Mouse (Mus musculus) forebrain, embryonic 14.5 days (tissue): ENCODE data around the gene Traf3ip1. TPM values are rescaled to one million over a fixed set of nuclear protein-coding genes. Genes with fewer than 3 reads are reported as not detected.
A peak's percentile ranks its signal among the peaks of the same experiment; 100 is the strongest.

Experiments used
- ATAC-seq: fragments of 200-750 bp; cut with Nextera tagmentation; 2 replicates; pipeline ENCODE4 v1.8.0; 2017; ENCODE audit warnings: mild to moderate bottlenecking, moderate library complexity
- DNase-seq: peaks from one replicate; pipeline ENCODE4 v3.0.0-alpha.2; 2015; ENCODE audit warnings: low spot score
- H3K27ac ChIP-seq: fragments of 300-500 bp; sonication (generic); 2 replicates; pipeline ENCODE4 v1.5.1; 2014; ENCODE audit warnings: low read depth, mild to moderate bottlenecking, control low read depth, low read length, moderate library complexity
- H3K27me3 ChIP-seq: fragments of 300-500 bp; sonication (generic); replicated peaks from 2 replicates; pipeline ENCODE4 v1.6.1; 2014; ENCODE audit warnings: low read length, control low read depth, mixed read lengths; ENCODE audit not compliant: control insufficient read depth, insufficient read depth
- H3K36me3 ChIP-seq: fragments of 300-500 bp; sonication (generic); 2 replicates; pipeline ENCODE4 v1.6.1; 2014; ENCODE audit warnings: low read length, control low read depth; ENCODE audit not compliant: control insufficient read depth, insufficient read depth
- H3K4me1 ChIP-seq: fragments of 300-500 bp; sonication (generic); 2 replicates; pipeline ENCODE4 v1.6.1; 2014; ENCODE audit warnings: antibody characterized with exemption, low read length, control low read depth; ENCODE audit not compliant: control insufficient read depth, insufficient read depth
- H3K4me2 ChIP-seq: fragments of 300-500 bp; sonication (generic); 2 replicates; pipeline ENCODE4 v1.6.1; 2014; ENCODE audit warnings: mild to moderate bottlenecking, control low read depth, low read length
- H3K4me3 ChIP-seq: fragments of 300-500 bp; sonication (generic); 2 replicates; pipeline ENCODE4 v1.5.1; 2014; ENCODE audit warnings: low read depth, low read length, control low read depth
- H3K9ac ChIP-seq: fragments of 300-500 bp; sonication (generic); 2 replicates; pipeline ENCODE4 v1.6.1; 2014; ENCODE audit warnings: mild to moderate bottlenecking, low read length, control low read depth, moderate library complexity
- H3K9me3 ChIP-seq: fragments of 300-500 bp; sonication (generic); replicated peaks from 2 replicates; pipeline ENCODE4 v1.6.1; 2016; ENCODE audit warnings: low read length, control low read depth, mixed read lengths; ENCODE audit not compliant: control insufficient read depth
- WGBS: fragments of 180-500 bp; shearing (Covaris S2); extraction: QIAGEN DNeasy Blood & Tissue Kit; methylation state at CpG from one replicate; pipeline ENCODE4 v1.1.7; 2014; 5-methylcytosine and 5-hydroxymethylcytosine counted together
- polyA plus RNA-seq: library from polyadenylated mRNA; unstranded; fragments of >200 nt; fragmentation: Nextera tagmentation; extraction: Ambion mirVana; gene quantifications from 2 replicates; pipeline ENCODE4 v1.2.1, GENCODE M21; 2014

Gene Traf3ip1
- 6.1 and 6.5 TPM in 2 replicates for polyA plus RNA-seq

GRCm38 (mm10) chr1:91494457-91495140, at the start of gene Traf3ip1:
TSS of gene Traf3ip1 (plus strand) at chr1:91494647.
- under 1% methylated on average over 72 of the region's 79 CpGs for WGBS
- peak within 1 kb of the TSS; percentile 78 for H3K4me2 ChIP-seq

DNA sequence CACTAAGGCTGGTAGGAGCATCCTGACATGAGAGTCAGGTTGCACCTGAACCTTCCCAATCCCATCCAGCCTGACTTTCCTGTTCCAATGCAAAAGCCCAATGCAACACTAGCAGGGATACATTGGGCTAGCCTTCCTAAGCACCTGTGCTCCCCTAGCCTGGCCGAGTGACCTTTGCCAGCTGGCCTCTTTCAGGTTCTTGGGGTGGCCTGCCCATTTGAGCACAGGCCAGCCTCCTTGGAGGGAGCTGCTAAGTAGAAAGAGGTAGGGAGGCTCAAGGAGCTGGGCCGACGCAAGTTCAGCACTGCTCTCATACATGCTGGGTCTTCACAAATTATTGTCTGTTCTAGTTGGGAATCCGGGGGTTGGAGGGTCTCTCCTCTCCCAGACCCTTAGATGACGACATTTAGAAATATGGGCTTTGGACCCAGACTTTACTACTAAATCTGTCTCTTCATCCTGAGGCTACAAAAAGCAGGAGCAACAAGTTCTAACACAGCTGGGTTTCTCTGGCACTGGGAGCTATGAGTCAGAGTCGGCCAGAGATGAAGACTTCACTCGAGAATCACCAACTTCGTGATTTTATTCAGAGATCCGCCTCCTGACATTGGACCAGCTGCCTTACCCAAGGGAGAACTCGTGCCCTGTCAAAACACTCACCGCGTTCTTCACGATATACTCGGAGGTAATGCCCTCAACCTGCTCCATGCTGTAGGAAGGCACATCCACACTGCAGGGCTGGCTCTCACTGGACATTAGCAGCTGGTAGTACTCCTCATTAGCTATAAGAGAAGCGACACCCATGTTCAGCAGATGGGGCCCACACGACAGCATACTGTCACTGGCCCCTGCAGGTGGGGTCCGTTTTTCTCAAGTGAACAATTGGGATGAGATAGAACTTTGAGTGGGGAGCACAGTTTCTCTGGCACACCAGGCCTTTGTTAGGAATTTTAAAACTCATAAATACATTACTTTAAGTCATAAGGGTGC, 49.3 kb upstream of the Traf3ip1 start:
- 92% methylated on average over 17 of the region's 17 CpGs for WGBS
- DNase-seq = no peak
- peaks cover 44% of the 10 kb centered on the region for H3K36me3 ChIP-seq

More at GRCm38 (mm10) chr1:91494457-91495140, at the start of gene Traf3ip1:
- Histone ChIP-seq H3K36me3 (no peaks in the 10 kb centered on the region), H3K27me3 (no peaks in the 10 kb centered on the region), H3K9me3 (no peaks in the 10 kb centered on the region), H3K4me1 (peaks cover 9% of the 10 kb centered on the region), H3K27ac (no peak within 1 kb of the TSS), H3K9ac (peak within 1 kb of the TSS; percentile 87), H3K4me3 (peak within 1 kb of the TSS; percentile 84)
- DNase-seq (peak; percentile 95), ATAC-seq (peak; percentile 100)

GRCm38 (mm10) chr1:91446060-91446459, 48.4 kb upstream of the Traf3ip1 start:
- WGBS = 82% methylated on average over 8 of the region's 8 CpGs
- H3K4me3 ChIP-seq = no peak overlapping the region
- H3K36me3 ChIP-seq = peaks cover 40% of the 10 kb centered on the region
- no peak overlapping the region for H3K4me2 ChIP-seq
- no peak overlapping the region for H3K27ac ChIP-seq
- ATAC-seq (no peak), DNase-seq (no peak)
- H3K9me3 ChIP-seq = no peaks in the 10 kb centered on the region
- no peaks in the 10 kb centered on the region for H3K27me3 ChIP-seq
- no peak overlapping the region for H3K9ac ChIP-seq
- H3K4me1 ChIP-seq = no peaks in the 10 kb centered on the region

More for the DNA sequence above, 49.3 kb upstream of the Traf3ip1 start:
- no peak overlapping the region for H3K4me3 ChIP-seq
- H3K4me2 ChIP-seq = no peak overlapping the region
- H3K27ac ChIP-seq = no peak overlapping the region
- H3K27me3 ChIP-seq = no peaks in the 10 kb centered on the region
- no peaks in the 10 kb centered on the region for H3K4me1 ChIP-seq
- no peaks in the 10 kb centered on the region for H3K9me3 ChIP-seq
- H3K9ac ChIP-seq = no peak overlapping the region
- no peak for ATAC-seq

DNA sequence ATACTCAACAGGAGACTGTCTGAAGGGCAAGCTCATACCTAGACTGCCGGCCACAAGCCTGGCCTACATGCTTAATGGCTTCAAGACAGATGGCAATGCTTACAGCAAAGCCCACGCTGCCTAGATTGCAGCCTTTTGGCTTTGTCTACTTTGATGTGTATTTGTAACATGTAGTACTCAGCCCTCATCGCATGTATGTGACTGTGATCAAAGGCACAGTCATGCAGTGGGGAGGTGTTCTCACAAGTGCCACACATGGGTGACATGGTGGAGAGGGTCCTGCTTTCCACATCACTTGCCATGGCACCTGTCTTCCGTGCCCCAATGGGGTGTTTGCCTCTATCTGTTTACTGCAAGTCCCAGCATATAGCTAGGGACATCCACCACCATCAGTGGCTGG, 47.9 kb upstream of the Traf3ip1 start:
- no peak overlapping the region for H3K27ac ChIP-seq
- no peak overlapping the region for H3K4me3 ChIP-seq
- H3K4me1 ChIP-seq = no peaks in the 10 kb centered on the region
- no peak overlapping the region for H3K4me2 ChIP-seq
- H3K27me3 ChIP-seq = no peaks in the 10 kb centered on the region
- peaks cover 40% of the 10 kb centered on the region for H3K36me3 ChIP-seq
- no peak overlapping the region for H3K9ac ChIP-seq
- DNase-seq (no peak), ATAC-seq (no peak)
- H3K9me3 ChIP-seq = no peaks in the 10 kb centered on the region
- WGBS = 96% methylated on average over 4 of the region's 4 CpGs

DNA sequence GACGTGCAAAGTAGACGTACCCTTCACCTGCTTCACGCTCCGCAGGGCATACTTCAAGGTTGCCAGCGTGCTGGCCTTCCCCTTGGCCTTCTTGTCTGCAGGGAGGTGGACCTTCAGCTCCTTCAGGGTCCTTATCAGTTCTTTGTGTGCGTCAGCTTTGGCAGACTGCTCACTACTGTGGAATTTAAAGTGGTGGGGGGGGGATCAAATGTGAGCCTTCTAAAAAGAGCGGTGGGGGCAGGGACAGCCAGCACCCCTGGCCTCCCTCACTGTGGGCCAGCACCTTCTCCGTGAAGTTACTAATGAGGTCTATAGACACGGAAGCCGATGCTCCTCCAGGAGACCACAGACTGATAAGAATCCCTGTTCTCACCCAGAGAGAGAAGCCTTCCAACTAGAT, 45.8 kb upstream of the Traf3ip1 start:
- WGBS = 94% methylated on average over 10 of the region's 10 CpGs
- no peak overlapping the region for H3K9ac ChIP-seq
- no peaks in the 10 kb centered on the region for H3K4me1 ChIP-seq
- H3K4me3 ChIP-seq = no peak overlapping the region
- H3K4me2 ChIP-seq = no peak overlapping the region
- peaks cover 38% of the 10 kb centered on the region for H3K36me3 ChIP-seq
- no peak for ATAC-seq
- no peak overlapping the region for H3K27ac ChIP-seq
- no peak for DNase-seq
- no peaks in the 10 kb centered on the region for H3K9me3 ChIP-seq
- no peaks in the 10 kb centered on the region for H3K27me3 ChIP-seq

GRCm38 (mm10) chr1:91450851-91451250, 43.6 kb upstream of the Traf3ip1 start:
- H3K4me1 ChIP-seq = peaks cover 7% of the 10 kb centered on the region
- no peak overlapping the region for H3K9ac ChIP-seq
- H3K4me2 ChIP-seq = no peak overlapping the region
- no peak overlapping the region for H3K4me3 ChIP-seq
- no peak overlapping the region for H3K27ac ChIP-seq
- H3K36me3 ChIP-seq = peaks cover 27% of the 10 kb centered on the region
- ATAC-seq (no peak), DNase-seq (no peak)
- 90% methylated on average over 5 of the region's 5 CpGs for WGBS
- H3K9me3 ChIP-seq = no peaks in the 10 kb centered on the region
- no peaks in the 10 kb centered on the region for H3K27me3 ChIP-seq

DNA sequence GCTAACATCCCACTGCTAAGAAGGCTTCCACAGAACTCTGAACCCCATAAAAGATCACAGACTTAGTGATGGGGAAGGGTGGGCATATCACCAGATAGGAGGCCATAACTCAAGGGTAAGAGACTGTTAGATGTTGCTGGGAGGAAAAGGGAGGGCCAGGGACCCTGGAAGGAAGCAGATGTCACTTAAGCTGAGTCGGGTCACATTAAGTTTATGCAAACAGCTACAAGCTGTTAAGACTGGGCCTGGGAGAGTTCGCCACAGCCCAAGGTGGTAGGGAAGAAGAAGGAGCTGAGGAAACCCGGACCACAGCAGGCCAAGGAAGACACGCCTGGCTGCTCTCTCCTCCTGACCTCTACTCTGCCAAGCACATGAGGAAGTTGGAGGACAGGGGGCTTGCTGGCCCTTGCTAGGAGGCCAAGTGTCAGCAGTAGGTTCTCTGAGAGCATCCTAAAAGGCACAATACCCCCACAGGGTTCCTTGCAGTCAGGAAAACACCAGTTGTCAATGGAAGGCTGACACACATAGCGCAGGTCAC, 42.8 kb upstream of the Traf3ip1 start:
- Histone ChIP-seq H3K4me3 (no peak overlapping the region), H3K4me2 (no peak overlapping the region), H3K36me3 (peaks cover 27% of the 10 kb centered on the region), H3K27ac (no peak overlapping the region), H3K4me1 (peaks cover 10% of the 10 kb centered on the region), H3K27me3 (no peaks in the 10 kb centered on the region), H3K9ac (no peak overlapping the region), H3K9me3 (no peaks in the 10 kb centered on the region)
- WGBS = 84% methylated on average over 5 of the region's 5 CpGs
- no peak for DNase-seq
- no peak for ATAC-seq

DNA sequence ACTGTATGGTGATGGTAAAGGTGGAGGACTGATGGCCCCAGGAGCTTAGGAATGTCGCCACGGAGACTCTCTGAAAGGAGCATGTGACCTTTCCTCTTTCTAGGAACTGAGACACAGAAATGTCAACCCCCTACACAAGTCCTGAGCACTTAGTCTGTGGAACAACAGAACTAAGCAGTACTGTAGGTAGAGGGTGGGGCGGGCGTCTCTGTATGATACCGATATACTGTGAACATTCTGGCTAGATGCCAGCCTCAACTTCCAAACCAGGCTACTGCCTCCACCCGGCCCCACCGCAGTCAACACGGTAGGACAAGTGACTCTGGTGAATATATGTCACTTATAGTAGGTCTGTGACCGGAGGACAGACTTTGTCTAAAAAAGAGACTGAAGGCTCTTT, 40.5 kb upstream of the Traf3ip1 start:
- Histone ChIP-seq H3K27ac (no peak overlapping the region), H3K4me2 (no peak overlapping the region), H3K9ac (no peak overlapping the region), H3K9me3 (no peaks in the 10 kb centered on the region), H3K4me1 (peaks cover 16% of the 10 kb centered on the region), H3K4me3 (no peak overlapping the region), H3K36me3 (peaks cover 9% of the 10 kb centered on the region; the same call in 1 of the 2 replicates), H3K27me3 (no peaks in the 10 kb centered on the region)
- DNase-seq (no peak), ATAC-seq (no peak)
- WGBS = 88% methylated on average over 9 of the region's 9 CpGs
